Mouse (Mus musculus) ES-E14 (cell line): ENCODE measurements around the gene Cbln1.

Experiments used
- CHD2 ChIP-seq: IDR thresholded peaks from 2 replicates; pipeline ENCODE4 v1.6.1; 2014; ENCODE audit warnings: mild to moderate bottlenecking, low read depth, low read length, inconsistent platforms
- HCFC1 ChIP-seq: IDR thresholded peaks from 2 replicates; pipeline ENCODE4 v1.6.1; 2012; ENCODE audit warnings: low read length, inconsistent platforms, borderline replicate concordance; ENCODE audit not compliant: insufficient read depth
- MAFK ChIP-seq: IDR thresholded peaks from 2 replicates; pipeline ENCODE4 v1.6.1; 2014; ENCODE audit warnings: mild to moderate bottlenecking, low read depth, low read length, inconsistent platforms; ENCODE audit not compliant: insufficient read depth
- ZC3H11A ChIP-seq: IDR thresholded peaks from 2 replicates; pipeline ENCODE4 v1.6.1; 2012; ENCODE audit warnings: low read depth, mild to moderate bottlenecking, inconsistent platforms, low read length, borderline replicate concordance
- ZNF384 ChIP-seq: IDR thresholded peaks from 2 replicates; pipeline ENCODE4 v1.6.1; 2012; ENCODE audit warnings: low read depth, low read length, inconsistent platforms

DNA sequence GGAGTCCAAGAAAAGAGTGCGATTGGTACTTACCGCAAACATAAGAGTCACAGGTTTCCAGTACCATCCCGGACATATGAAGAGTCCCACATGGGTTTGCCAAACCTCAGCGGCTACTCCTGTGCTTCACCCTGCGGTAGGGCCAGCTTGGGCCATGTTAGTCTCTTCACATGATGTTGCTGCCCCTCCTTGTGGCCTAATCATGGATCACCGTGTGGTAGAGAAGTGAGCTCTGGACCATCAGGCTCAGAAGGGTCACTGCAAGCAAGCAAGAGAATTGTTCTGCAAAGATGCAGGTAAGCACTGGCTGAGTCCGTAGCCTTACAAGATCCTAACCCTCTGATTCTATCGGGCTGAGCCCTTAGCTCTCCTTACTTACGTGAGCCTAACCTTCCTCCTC is 22.5 kb upstream of the Cbln1 start:
- TF ChIP-seq ZC3H11A = no peak
- no peak for TF ChIP-seq MAFK
- TF ChIP-seq ZNF384 = no peak
- TF ChIP-seq CHD2 = no peak
- no peak for TF ChIP-seq HCFC1
